Mouse (Mus musculus) heart, embryonic 10.5 days (tissue): ENCODE data around the gene Hcar1. TPM values are rescaled to one million over a fixed set of nuclear protein-coding genes. Genes with fewer than 3 reads are reported as not detected.

Source experiments
- DNase-seq: peaks from one replicate; pipeline ENCODE4 v3.0.0-alpha.2; 2017; ENCODE audit warnings: low spot score
- H3K27ac ChIP-seq: fragments of 300-500 bp; sonication (generic); 2 replicates; pipeline ENCODE4 v1.5.1; 2016; ENCODE audit warnings: mild to moderate bottlenecking
- H3K27me3 ChIP-seq: fragments of 300-500 bp; sonication (generic); 2 replicates; pipeline ENCODE4 v1.6.1; 2016; ENCODE audit warnings: mild to moderate bottlenecking; ENCODE audit not compliant: poor library complexity, insufficient read depth, severe bottlenecking
- H3K36me3 ChIP-seq: fragments of 300-500 bp; sonication (generic); 2 replicates; pipeline ENCODE4 v1.6.1; 2016; ENCODE audit warnings: mild to moderate bottlenecking, moderate library complexity
- H3K4me1 ChIP-seq: fragments of 300-500 bp; sonication (generic); 2 replicates; pipeline ENCODE4 v1.6.1; 2016; ENCODE audit warnings: mild to moderate bottlenecking
- H3K4me3 ChIP-seq: fragments of 300-500 bp; sonication (generic); 2 replicates; pipeline ENCODE4 v1.5.1; 2016; ENCODE audit warnings: mild to moderate bottlenecking, moderate library complexity
- H3K9me3 ChIP-seq: fragments of 300-500 bp; sonication (generic); 2 replicates; pipeline ENCODE4 v1.6.1; 2016; ENCODE audit warnings: mild to moderate bottlenecking, moderate library complexity
- WGBS: fragments of 180-500 bp; shearing (Covaris S2); methylation state at CpG from one replicate; pipeline ENCODE4 v1.1.7; 2016; 5-methylcytosine and 5-hydroxymethylcytosine counted together
- polyA plus RNA-seq: library from polyadenylated mRNA; unstranded; fragments of >200 nt; fragmentation: Nextera tagmentation; extraction: Ambion mirVana; gene quantifications from 2 replicates; pipeline ENCODE4 v1.2.1, GENCODE M21; 2016

Gene Hcar1
- polyA plus RNA-seq, result not detected in 2 replicates

- DNase-seq, result no peak
- no peaks in the 10 kb centered on the region; the same call in 1 of the 2 replicates for H3K27me3 ChIP-seq
- H3K4me3 ChIP-seq, result no peak within 1 kb of the TSS
- WGBS, result 55% methylated on average over 12 of the region's 12 CpGs
- H3K36me3 ChIP-seq, result no peaks in the 10 kb centered on the region
- no peaks in the 10 kb centered on the region for H3K9me3 ChIP-seq
- no peak within 1 kb of the TSS for H3K27ac ChIP-seq
- H3K4me1 ChIP-seq, result peaks cover 3% of the 10 kb centered on the region; the same call in 1 of the 2 replicates
Measured at GRCm38 (mm10) chr5:123879928-123880327, at the start of gene Hcar1. TSS of gene Hcar1 (minus strand) at chr5:123880020.

DNA sequence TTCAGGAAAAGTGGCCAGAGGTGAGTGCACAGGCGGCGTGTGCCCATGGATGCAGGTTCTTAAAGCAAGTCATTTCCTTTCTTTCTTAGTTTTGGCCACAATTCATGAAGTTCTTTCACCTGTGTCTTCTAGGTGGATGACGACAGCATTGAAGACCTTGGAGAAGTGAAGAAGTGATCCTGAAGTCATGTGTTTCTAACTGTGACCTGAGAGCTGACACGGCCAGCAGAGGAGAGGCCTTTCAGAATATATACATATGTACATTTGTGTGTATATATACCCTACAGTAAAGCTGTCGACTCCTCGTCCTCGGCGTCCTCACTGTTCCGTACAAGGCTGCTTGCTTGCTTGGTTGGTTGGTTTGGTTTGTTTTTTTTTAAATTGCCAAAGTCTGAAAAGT, 47.3 kb upstream of the Hcar1 start, which contains the start of gene Gm43518:
Gm43518 (plus strand) TSS at position 301 of the 400 bp plus-strand sequence.
- DNase-seq, result no peak
- Histone ChIP-seq H3K36me3 (peaks cover 74% of the 10 kb centered on the region), H3K4me1 (peaks cover 7% of the 10 kb centered on the region; the same call in 1 of the 2 replicates), H3K4me3 (no peak within 1 kb of the TSS), H3K27ac (no peak within 1 kb of the TSS), H3K9me3 (no peaks in the 10 kb centered on the region), H3K27me3 (no peaks in the 10 kb centered on the region)
- WGBS, result 93% methylated on average over 9 of the region's 9 CpGs

DNA sequence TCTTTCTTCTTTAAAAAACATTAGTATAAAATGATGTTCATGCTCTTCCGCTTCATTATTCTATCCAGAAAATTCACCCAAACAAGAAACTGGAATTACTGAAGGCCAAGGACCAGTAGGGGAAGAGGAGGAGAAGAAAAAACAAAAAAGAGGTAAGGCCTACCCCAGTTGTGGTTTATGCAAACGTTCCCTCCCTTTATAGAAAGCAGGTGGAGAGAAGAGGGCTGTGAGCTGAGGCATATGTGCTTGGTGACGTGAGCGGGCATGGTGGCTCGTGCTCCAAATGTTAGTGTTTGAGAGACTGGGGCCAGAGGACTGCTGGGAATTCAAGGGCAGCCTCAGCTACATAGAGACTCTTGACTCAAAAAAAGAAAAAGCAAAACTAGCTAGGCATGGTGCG, 42.3 kb upstream of the Hcar1 start:
- H3K27me3 ChIP-seq, result no peaks in the 10 kb centered on the region
- WGBS, result 90% methylated on average over 6 of the region's 6 CpGs
- no peak for DNase-seq
- peaks cover 90% of the 10 kb centered on the region for H3K36me3 ChIP-seq
- no peak overlapping the region for H3K27ac ChIP-seq
- H3K4me3 ChIP-seq, result no peak overlapping the region
- H3K9me3 ChIP-seq, result no peaks in the 10 kb centered on the region
- no peaks in the 10 kb centered on the region for H3K4me1 ChIP-seq

- no peak overlapping the region for H3K27ac ChIP-seq
- 90% methylated on average over 3 of the region's 3 CpGs for WGBS
- peaks cover 93% of the 10 kb centered on the region for H3K36me3 ChIP-seq
Measured at GRCm38 (mm10) chr5:123914852-123915251, 35.0 kb upstream of the Hcar1 start.

GRCm38 (mm10) chr5:123907631-123907977, 27.8 kb upstream of the Hcar1 start:
- 5% methylated on average over 10 of the region's 10 CpGs for WGBS
- DNase-seq, result no peak
- Histone ChIP-seq H3K27ac (peak overlapping the region; percentile 97), H3K4me3 (peak overlapping the region; percentile 97), H3K36me3 (peaks cover 43% of the 10 kb centered on the region), H3K9me3 (no peaks in the 10 kb centered on the region), H3K27me3 (no peaks in the 10 kb centered on the region), H3K4me1 (peaks cover 15% of the 10 kb centered on the region)

More at GRCm38 (mm10) chr5:123914852-123915251, 35.0 kb upstream of the Hcar1 start:
- Histone ChIP-seq H3K4me3 (no peak overlapping the region), H3K4me1 (peaks cover 11% of the 10 kb centered on the region; the same call in 1 of the 2 replicates), H3K27me3 (no peaks in the 10 kb centered on the region), H3K9me3 (no peaks in the 10 kb centered on the region)
- DNase-seq, result no peak

GRCm38 (mm10) chr5:123906976-123907630, 27.3 kb upstream of the Hcar1 start, which contains the start of gene Denr:
TSS of gene Denr (plus strand) at chr5:123907175.
- WGBS, result 0% methylated on average over 61 of the region's 61 CpGs
- peak; percentile 99 for DNase-seq

DNA sequence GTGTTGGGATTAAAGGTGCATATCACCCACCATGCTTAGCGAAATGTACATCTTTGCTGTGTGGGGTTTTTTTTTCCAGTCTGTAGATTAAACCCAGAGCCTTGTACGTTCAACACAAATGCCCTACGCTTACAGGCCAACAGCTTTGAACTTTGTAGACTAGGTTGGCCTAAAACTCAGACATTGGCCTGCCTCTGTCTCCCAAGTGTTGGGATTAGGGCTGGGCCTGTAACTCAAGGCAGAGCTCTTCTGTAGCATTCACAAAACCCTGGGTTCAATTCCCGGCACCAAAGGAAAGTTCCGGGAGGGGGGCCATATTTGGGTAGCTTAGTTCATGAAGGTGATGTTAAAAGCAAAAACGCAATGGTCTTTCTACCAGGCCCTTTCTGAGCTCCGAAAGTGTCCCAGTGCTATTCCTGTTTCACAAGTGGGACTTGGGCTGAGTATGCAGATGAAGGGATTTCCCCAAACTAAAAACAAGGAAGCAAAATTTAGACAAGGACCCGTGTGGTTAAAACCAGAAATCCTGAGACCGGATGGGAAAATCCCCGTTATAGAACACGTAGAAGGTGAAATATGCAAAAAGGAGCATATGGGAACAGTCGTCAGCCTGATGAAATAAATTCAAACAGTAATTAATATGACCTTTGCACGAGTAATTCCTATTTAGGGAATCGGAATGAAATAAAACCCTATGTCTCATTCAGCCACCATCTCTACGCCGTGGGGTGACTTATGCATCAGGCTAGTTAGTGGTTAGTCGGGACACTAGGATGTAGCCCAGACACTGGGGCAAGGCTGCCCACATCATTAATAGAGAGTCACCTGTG, 26.5 kb upstream of the Hcar1 start:
- Histone ChIP-seq H3K4me3 (peak overlapping the region; percentile 97; the same call in 1 of the 2 replicates), H3K27ac (peak overlapping the region; percentile 97; the same call in 1 of the 2 replicates)
- WGBS, result 74% methylated on average over 17 of the region's 17 CpGs

More at GRCm38 (mm10) chr5:123906976-123907630, 27.3 kb upstream of the Hcar1 start, which contains the start of gene Denr:
- Histone ChIP-seq H3K4me1 (peaks cover 15% of the 10 kb centered on the region), H3K27me3 (no peaks in the 10 kb centered on the region), H3K4me3 (peak within 1 kb of the TSS; percentile 97), H3K9me3 (no peaks in the 10 kb centered on the region), H3K27ac (peak within 1 kb of the TSS; percentile 97), H3K36me3 (peaks cover 38% of the 10 kb centered on the region)

GRCm38 (mm10) chr5:123904059-123904672, 24.3 kb upstream of the Hcar1 start:
- peaks cover 10% of the 10 kb centered on the region for H3K36me3 ChIP-seq
- 67% methylated on average over 11 of the region's 11 CpGs for WGBS
- no peaks in the 10 kb centered on the region for H3K9me3 ChIP-seq
- H3K4me3 ChIP-seq, result no peak overlapping the region
- no peaks in the 10 kb centered on the region for H3K27me3 ChIP-seq
- no peak for DNase-seq
- no peak overlapping the region for H3K27ac ChIP-seq
- peaks cover 15% of the 10 kb centered on the region for H3K4me1 ChIP-seq

More for the DNA sequence above, 26.5 kb upstream of the Hcar1 start:
- Histone ChIP-seq H3K36me3 (peaks cover 31% of the 10 kb centered on the region), H3K27me3 (no peaks in the 10 kb centered on the region), H3K9me3 (no peaks in the 10 kb centered on the region), H3K4me1 (peaks cover 15% of the 10 kb centered on the region)
- no peak for DNase-seq

GRCm38 (mm10) chr5:123897352-123897751, 17.5 kb upstream of the Hcar1 start:
- no peaks in the 10 kb centered on the region for H3K4me1 ChIP-seq
- H3K9me3 ChIP-seq, result no peaks in the 10 kb centered on the region
- H3K27ac ChIP-seq, result no peak overlapping the region
- no peaks in the 10 kb centered on the region for H3K27me3 ChIP-seq
- H3K36me3 ChIP-seq, result no peaks in the 10 kb centered on the region
- 81% methylated on average over 13 of the region's 13 CpGs for WGBS
- no peak overlapping the region for H3K4me3 ChIP-seq
- no peak for DNase-seq

DNA sequence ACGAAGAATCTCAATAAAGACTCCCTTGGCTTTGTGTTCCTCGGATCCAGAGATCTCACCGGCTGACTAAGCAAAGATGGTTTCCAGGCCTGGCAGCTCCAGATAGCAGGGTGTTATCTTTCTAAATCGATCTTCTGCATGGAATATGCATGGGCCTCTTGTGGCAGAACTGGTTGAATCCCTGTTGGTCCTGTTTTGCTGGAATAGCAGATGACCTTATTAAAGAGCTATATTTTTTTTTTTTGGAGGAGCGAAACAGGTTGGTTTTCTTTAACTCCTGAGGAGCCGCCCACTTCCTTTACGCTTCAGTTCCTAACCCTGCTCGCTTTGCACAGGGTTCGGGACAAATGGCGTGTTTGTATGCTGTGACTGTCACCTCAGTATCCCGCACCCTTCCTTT, 16.6 kb upstream of the Hcar1 start:
- Histone ChIP-seq H3K4me3 (no peak overlapping the region), H3K27me3 (no peaks in the 10 kb centered on the region), H3K36me3 (no peaks in the 10 kb centered on the region), H3K27ac (no peak overlapping the region), H3K9me3 (no peaks in the 10 kb centered on the region), H3K4me1 (no peaks in the 10 kb centered on the region)
- no peak for DNase-seq
- 74% methylated on average over 11 of the region's 11 CpGs for WGBS

GRCm38 (mm10) chr5:123893520-123893919, 13.7 kb upstream of the Hcar1 start:
- no peak for DNase-seq
- H3K4me3 ChIP-seq, result no peak overlapping the region
- no peaks in the 10 kb centered on the region for H3K4me1 ChIP-seq
- WGBS, result 91% methylated on average over 5 of the region's 5 CpGs
- no peaks in the 10 kb centered on the region for H3K27me3 ChIP-seq
- no peak overlapping the region for H3K27ac ChIP-seq
- H3K9me3 ChIP-seq, result no peaks in the 10 kb centered on the region
- H3K36me3 ChIP-seq, result no peaks in the 10 kb centered on the region

DNA sequence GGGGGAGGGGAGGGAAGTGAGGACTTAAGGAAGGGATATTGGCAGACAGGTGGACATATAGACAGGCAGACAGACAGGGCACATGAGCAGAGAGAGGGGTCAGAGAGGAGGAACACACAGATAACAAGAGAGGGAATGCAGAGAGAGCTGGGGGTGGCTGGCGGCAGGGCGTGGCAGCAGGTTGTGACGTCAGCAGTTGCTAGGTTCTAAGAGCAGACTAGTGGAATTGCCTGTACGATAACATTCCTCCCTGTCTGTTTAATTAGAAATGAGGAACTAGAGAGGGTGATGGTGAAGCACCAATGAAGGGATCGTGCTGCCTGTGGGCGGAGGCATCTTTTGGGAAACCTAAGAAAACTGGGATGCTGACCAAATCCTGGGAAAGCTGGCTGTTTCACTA, 11.8 kb upstream of the Hcar1 start:
- no peak for DNase-seq
- Histone ChIP-seq H3K4me1 (no peaks in the 10 kb centered on the region), H3K27me3 (no peaks in the 10 kb centered on the region), H3K4me3 (no peak overlapping the region), H3K27ac (no peak overlapping the region), H3K36me3 (no peaks in the 10 kb centered on the region), H3K9me3 (no peaks in the 10 kb centered on the region)
- WGBS, result 37% methylated on average over 6 of the region's 6 CpGs
